Mouse (Mus musculus): ENCODE data around the gene Rnf10. TPM values are rescaled to one million over a fixed set of nuclear protein-coding genes. Genes with fewer than 3 reads are reported as not detected.

The Rnf10 gene
- polyA plus RNA-seq, 1 experiment: 168 TPM

GRCm38 (mm10) chr5:115278785-115279184 is 6.1 kb upstream of the Rnf10 start:
- TF ChIP-seq POLR2A (IDR thresholded peaks at IDR 0.05; ENCODE audit: low read depth, low read length) (no peak), CTCF (IDR thresholded peaks at IDR 0.05; ENCODE audit: borderline replicate concordance, insufficient read depth, low read length) (no peak)
- Histone ChIP-seq H3K27ac (ENCODE audit: insufficient read depth, low read length) (no peak overlapping the region), H3K4me1 (ENCODE audit: control insufficient read depth, insufficient read depth, low read length) (no peaks in the 10 kb centered on the region; the same call in 1 of the 2 replicates), H3K4me3 (ENCODE audit: insufficient read depth, low read length) (no peak overlapping the region)

DNA sequence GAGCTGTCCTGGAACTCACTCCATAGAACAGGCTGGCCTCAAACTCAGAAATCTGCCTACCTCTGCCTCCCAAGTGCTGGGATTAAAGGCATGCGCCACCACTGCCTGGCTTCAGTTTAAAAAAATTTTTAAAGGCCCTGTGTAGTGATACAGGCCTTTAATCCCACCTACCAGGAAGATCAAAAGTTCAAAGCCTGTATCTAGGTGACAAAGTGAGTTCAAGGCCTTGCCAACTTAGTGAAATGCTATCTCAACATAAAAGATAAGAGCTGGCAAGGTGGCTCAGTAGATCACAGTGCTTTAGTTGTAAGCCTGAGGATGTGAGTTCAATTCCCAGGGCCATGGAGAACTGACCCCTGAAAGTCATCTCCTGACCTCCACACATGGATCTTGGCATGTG is 5.4 kb upstream of the Rnf10 start:
- H3K4me1 ChIP-seq (ENCODE audit: control insufficient read depth, insufficient read depth, low read length): peaks cover 3% of the 10 kb centered on the region
- H3K27ac ChIP-seq (ENCODE audit: insufficient read depth, low read length): no peak overlapping the region
- H3K4me3 ChIP-seq (ENCODE audit: insufficient read depth, low read length): no peak overlapping the region
- TF ChIP-seq CTCF (IDR thresholded peaks at IDR 0.05; ENCODE audit: borderline replicate concordance, insufficient read depth, low read length): no peak
- no peak for TF ChIP-seq POLR2A (IDR thresholded peaks at IDR 0.05; ENCODE audit: low read depth, low read length)

DNA sequence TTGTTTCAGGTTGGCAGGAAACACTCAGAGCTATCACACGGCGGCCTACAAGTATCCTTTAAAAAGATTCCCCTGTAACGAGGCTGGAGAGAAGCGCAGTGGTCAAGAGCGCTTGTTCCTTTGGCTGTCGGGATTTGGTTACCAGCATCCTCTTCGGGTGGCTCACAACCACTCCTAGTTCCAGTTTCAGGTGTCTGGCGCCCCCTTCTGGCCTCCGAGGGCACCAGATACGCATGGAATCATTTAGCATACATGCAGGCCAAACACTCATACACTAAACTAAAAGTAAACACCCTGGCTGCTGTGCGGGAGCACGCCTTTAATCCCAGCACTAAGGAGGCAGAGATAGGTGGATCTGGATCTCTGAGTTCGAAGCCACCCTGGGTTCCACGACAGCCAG is 3.3 kb upstream of the Rnf10 start:
- peaks cover 3% of the 10 kb centered on the region for H3K4me1 ChIP-seq (ENCODE audit: control insufficient read depth, insufficient read depth, low read length)
- H3K27ac ChIP-seq (ENCODE audit: insufficient read depth, low read length): no peak overlapping the region
- TF ChIP-seq POLR2A (IDR thresholded peaks at IDR 0.05; ENCODE audit: low read depth, low read length) (no peak), CTCF (IDR thresholded peaks at IDR 0.05; ENCODE audit: borderline replicate concordance, insufficient read depth, low read length) (0 out of 2 replicates have a peak, but pooled peaks have one; percentile 17)
- H3K4me3 ChIP-seq (ENCODE audit: insufficient read depth, low read length): no peak overlapping the region

GRCm38 (mm10) chr5:115274771-115275170 is 2.1 kb upstream of the Rnf10 start:
- H3K27ac ChIP-seq (ENCODE audit: insufficient read depth, low read length): no peak overlapping the region
- peaks cover 12% of the 10 kb centered on the region for H3K4me1 ChIP-seq (ENCODE audit: control insufficient read depth, insufficient read depth, low read length)
- no peak for TF ChIP-seq CTCF (IDR thresholded peaks at IDR 0.05; ENCODE audit: borderline replicate concordance, insufficient read depth, low read length)
- TF ChIP-seq POLR2A (IDR thresholded peaks at IDR 0.05; ENCODE audit: low read depth, low read length): no peak
- no peak overlapping the region for H3K4me3 ChIP-seq (ENCODE audit: insufficient read depth, low read length)

GRCm38 (mm10) chr5:115274353-115274752 is 1.7 kb upstream of the Rnf10 start:
- TF ChIP-seq CTCF (IDR thresholded peaks at IDR 0.05; ENCODE audit: borderline replicate concordance, insufficient read depth, low read length) (no peak), POLR2A (IDR thresholded peaks at IDR 0.05; ENCODE audit: low read depth, low read length) (no peak)
- Histone ChIP-seq H3K4me1 (ENCODE audit: control insufficient read depth, insufficient read depth, low read length) (peaks cover 13% of the 10 kb centered on the region), H3K4me3 (ENCODE audit: insufficient read depth, low read length) (no peak overlapping the region), H3K27ac (ENCODE audit: insufficient read depth, low read length) (no peak overlapping the region)

DNA sequence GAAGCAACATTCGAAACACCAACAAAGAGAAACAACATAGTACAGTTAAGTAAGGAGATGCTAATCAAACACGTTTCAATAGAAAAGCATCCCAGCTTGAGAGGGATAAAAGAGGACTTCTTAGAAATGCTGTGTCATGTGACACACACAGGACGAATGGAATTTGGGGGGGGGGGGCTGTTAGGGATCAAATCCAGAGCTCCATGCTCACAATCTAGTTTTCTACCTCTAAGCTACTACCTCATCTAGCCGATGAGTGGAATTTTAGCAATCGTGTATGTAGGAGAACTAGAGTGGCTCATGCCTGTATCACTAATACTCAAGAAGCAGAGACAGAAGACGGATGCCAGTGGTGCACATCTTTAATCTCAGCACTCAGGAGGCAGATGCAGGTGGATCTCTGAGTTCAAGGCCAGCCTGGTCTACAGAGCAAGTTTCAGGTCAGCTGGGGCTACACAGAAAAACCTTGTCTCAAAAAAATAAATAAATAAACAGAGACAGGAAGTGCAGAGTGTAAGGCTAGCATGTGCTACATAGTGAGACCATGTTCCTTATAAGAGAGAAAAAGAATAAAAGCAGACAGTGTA is 944 bp upstream of the Rnf10 start:
- Histone ChIP-seq H3K27ac (ENCODE audit: insufficient read depth, low read length) (0 out of 2 replicates have a peak overlapping the region, but pooled peaks have one; percentile 65), H3K4me1 (ENCODE audit: control insufficient read depth, insufficient read depth, low read length) (peaks cover 13% of the 10 kb centered on the region), H3K4me3 (ENCODE audit: insufficient read depth, low read length) (no peak overlapping the region)
- TF ChIP-seq CTCF (IDR thresholded peaks at IDR 0.05; ENCODE audit: borderline replicate concordance, insufficient read depth, low read length) (no peak), POLR2A (IDR thresholded peaks at IDR 0.05; ENCODE audit: low read depth, low read length) (no peak)

DNA sequence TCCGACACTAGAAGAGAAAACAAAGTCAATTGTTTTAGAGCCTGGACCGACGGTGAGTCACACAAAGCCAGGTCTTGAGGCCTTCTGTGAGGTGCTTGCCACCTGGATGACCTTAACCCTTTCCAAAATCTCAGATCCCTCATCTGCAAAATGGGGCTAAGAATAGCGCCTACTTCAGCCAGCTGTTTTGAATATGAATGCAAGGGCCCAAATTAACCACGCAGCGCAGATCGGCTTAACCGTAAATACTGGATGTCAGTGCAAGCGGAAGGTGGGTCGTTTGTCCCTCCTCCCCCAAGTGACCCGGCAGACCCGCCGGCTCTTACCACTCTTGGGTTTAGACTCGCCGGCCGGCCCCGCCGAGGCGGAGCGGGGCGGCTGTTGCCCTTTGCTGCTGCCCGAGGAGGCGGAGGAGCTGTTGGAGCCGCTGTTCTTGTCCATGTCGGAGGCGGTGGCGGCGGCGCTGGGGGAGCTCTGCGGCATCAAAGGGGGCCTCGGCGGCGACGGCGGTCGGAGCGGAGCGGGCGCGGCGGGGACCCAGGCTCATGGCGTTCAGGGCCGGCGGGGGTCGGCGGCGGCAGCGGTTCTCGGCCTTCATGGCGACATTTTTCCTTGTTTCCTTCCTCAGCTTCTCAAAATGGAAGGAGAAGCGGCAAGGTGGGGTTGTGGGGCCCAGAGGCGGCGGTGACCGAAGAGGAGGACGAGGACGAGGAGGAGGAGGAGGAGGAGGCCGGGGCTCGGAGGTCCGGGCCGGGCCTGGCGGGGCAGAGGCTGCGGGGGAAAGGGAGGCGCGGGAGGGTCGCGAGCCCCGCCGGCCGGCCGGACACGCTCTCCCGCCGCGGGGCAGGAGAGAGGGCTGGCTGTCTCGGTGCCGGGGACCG is 527 bp downstream of the Rnf10 start:
- no peak for TF ChIP-seq POLR2A (IDR thresholded peaks at IDR 0.05; ENCODE audit: low read depth, low read length)
- TF ChIP-seq CTCF (IDR thresholded peaks at IDR 0.05; ENCODE audit: borderline replicate concordance, insufficient read depth, low read length): no peak
- peak overlapping the region; percentile 80 for H3K4me3 ChIP-seq (ENCODE audit: insufficient read depth, low read length)
- peak overlapping the region; percentile 48 for H3K27ac ChIP-seq (ENCODE audit: insufficient read depth, low read length)
- peaks cover 13% of the 10 kb centered on the region for H3K4me1 ChIP-seq (ENCODE audit: control insufficient read depth, insufficient read depth, low read length)

- H3K27ac ChIP-seq (ENCODE audit: insufficient read depth, low read length): no peak overlapping the region
- peaks cover 13% of the 10 kb centered on the region for H3K4me1 ChIP-seq (ENCODE audit: control insufficient read depth, insufficient read depth, low read length)
- TF ChIP-seq POLR2A (IDR thresholded peaks at IDR 0.05; ENCODE audit: low read depth, low read length): no peak
- TF ChIP-seq CTCF (IDR thresholded peaks at IDR 0.05; ENCODE audit: borderline replicate concordance, insufficient read depth, low read length): no peak
- H3K4me3 ChIP-seq (ENCODE audit: insufficient read depth, low read length): no peak overlapping the region; the same call in 1 of the 2 replicates
Observed at GRCm38 (mm10) chr5:115269969-115270368, 2.7 kb downstream of the Rnf10 start.

GRCm38 (mm10) chr5:115268266-115268665 is 4.4 kb downstream of the Rnf10 start:
- H3K4me1 ChIP-seq (ENCODE audit: control insufficient read depth, insufficient read depth, low read length): peaks cover 12% of the 10 kb centered on the region
- H3K4me3 ChIP-seq (ENCODE audit: insufficient read depth, low read length): no peak overlapping the region
- TF ChIP-seq CTCF (IDR thresholded peaks at IDR 0.05; ENCODE audit: borderline replicate concordance, insufficient read depth, low read length) (no peak), POLR2A (IDR thresholded peaks at IDR 0.05; ENCODE audit: low read depth, low read length) (no peak)
- H3K27ac ChIP-seq (ENCODE audit: insufficient read depth, low read length): no peak overlapping the region
